Mouse (Mus musculus) G1E (cell line): ENCODE measurements around the gene Abca1. TPM values are rescaled to one million over a fixed set of nuclear protein-coding genes. Genes with fewer than 3 reads are reported as not detected.

ENCODE experiments used
- ATAC-seq: 2 replicates; pipeline ENCODE4 v1.8.0; 2016; ENCODE audit warnings: mild to moderate bottlenecking; ENCODE audit not compliant: insufficient number of reproducible peaks, poor library complexity, low FRiP score, severe bottlenecking; ENCODE audit errors: extremely low read depth
- DNase-seq: peaks from one replicate; pipeline ENCODE4 v3.0.0; 2012; ENCODE audit warnings: low spot score
- H3K27me3 ChIP-seq: 2 replicates; pipeline ENCODE4 v1.6.1; 2012; ENCODE audit warnings: mild to moderate bottlenecking, low read length, inconsistent platforms; ENCODE audit not compliant: insufficient read depth
- H3K36me3 ChIP-seq: replicated peaks from 2 replicates; pipeline ENCODE3; 2012; ENCODE audit warnings: mild to moderate bottlenecking, inconsistent platforms
- H3K4me1 ChIP-seq: 2 replicates; pipeline ENCODE4 v1.6.1; 2012; ENCODE audit warnings: low read depth, low read length, inconsistent platforms, mixed read lengths; ENCODE audit not compliant: insufficient read depth
- H3K4me3 ChIP-seq: 2 replicates; pipeline ENCODE4 v1.5.1; 2012; ENCODE audit warnings: low read depth, mild to moderate bottlenecking, inconsistent platforms, low read length, moderate library complexity, mixed read lengths
- H3K9me3 ChIP-seq: replicated peaks from 2 replicates; pipeline ENCODE4 v1.6.1; 2012; ENCODE audit warnings: inconsistent platforms
- CTCF ChIP-seq: IDR thresholded peaks from 2 replicates; pipeline ENCODE4 v1.5.1; 2012; ENCODE audit warnings: low read depth, low read length, inconsistent platforms, mixed read lengths
- GATA1 ChIP-seq: IDR thresholded peaks from 2 replicates; pipeline ENCODE4 v1.6.1; 2012; ENCODE audit warnings: borderline replicate concordance, low read length, inconsistent platforms, mixed read lengths
- GATA2 ChIP-seq: IDR thresholded peaks from 2 replicates; pipeline ENCODE4 v1.6.1; 2012; ENCODE audit warnings: low read depth, low read length, inconsistent platforms, borderline replicate concordance
- POLR2AphosphoS5 ChIP-seq: IDR thresholded peaks from 2 replicates; pipeline ENCODE4 v1.6.1; 2012; ENCODE audit warnings: low read depth, low read length, inconsistent platforms; ENCODE audit not compliant: insufficient replicate concordance
- TAL1 ChIP-seq: conservative IDR thresholded peaks from 2 replicates; pipeline ENCODE4 v1.6.1; 2012; ENCODE audit warnings: low read depth, low read length, inconsistent platforms, mixed read lengths
- polyA plus RNA-seq: library from polyadenylated mRNA; stranded (reverse); fragments of >175 nt; gene quantifications from 2 replicates; pipeline ENCODE4 v1.2.3, GENCODE M21; 2012
- total RNA-seq, 2 experiments: library from RNA; stranded (forward) in 1 of 2; stranded (reverse) in 1 of 2; fragments of 200-1000 nt in 1 of 2; fragments of >200 nt in 1 of 2; fragmentation: Nextera tagmentation in 1 of 2; gene quantifications; 2 replicates each; pipeline ENCODE4 v1.2.3; 2014 to 2017

Gene Abca1
- total RNA-seq (2014; fragmentation: Nextera tagmentation) (21.5 and 23.0 TPM in 2 replicates), total RNA-seq (2017) (4.6 and 4.7 TPM in 2 replicates), polyA plus RNA-seq (1.8 and 2.1 TPM in 2 replicates)

DNA sequence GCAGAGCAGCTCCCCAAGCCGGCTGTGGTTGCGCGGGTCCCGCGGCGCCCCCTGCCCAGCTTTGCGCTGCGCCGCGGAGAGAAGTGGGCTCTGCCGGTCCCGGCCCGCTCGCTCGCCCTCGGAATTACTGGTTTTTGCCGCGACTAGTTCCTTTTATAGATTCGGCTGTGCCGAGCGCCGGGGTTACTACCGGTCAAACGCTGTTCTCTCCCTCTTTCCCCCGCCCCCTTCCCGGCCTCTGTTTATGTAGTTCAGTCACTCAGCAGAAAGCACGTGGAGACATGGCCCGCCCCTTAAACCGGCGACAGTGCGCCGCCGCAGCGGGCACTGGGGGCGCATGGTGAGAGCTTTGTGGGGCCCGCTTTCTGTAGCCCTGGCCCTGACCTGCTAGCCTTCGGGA is at the start of gene Abca1:
Gene Abca1 (minus strand): TSS at position 129 of the 400 bp plus-strand sequence.
- H3K4me3 ChIP-seq: peak within 1 kb of the TSS; percentile 78
- H3K9me3 ChIP-seq: no peaks in the 10 kb centered on the region
- H3K4me1 ChIP-seq: peaks cover 61% of the 10 kb centered on the region
- no peak for TF ChIP-seq TAL1
- TF ChIP-seq CTCF: no peak
- TF ChIP-seq GATA2: no peak
- no peak for TF ChIP-seq POLR2AphosphoS5
- no peak for TF ChIP-seq GATA1
- H3K27me3 ChIP-seq: no peaks in the 10 kb centered on the region
- H3K36me3 ChIP-seq: peaks cover 5% of the 10 kb centered on the region
- DNase-seq (peak; percentile 85), ATAC-seq (peak; percentile 89)

DNA sequence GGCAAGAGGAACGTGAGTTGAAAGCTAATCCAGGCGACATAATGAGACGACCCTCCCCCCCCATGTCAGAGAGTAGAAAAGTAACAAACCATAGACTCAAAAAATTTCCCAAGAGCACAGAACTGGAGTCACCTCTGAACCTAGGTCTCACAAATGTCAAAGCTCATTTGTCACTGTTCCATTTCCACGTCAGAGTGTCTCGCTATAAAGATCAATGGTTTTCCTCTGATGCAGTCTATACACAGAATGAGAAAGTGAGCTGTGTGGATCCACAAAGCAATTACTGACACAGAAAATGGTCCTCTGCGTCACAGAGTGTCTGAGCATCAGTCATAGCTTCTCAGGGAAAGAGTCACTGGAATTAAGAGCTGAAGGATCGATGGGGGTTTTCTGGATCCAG is 44.8 kb upstream of the Abca1 start:
- ATAC-seq (no peak), DNase-seq (no peak)
- Histone ChIP-seq H3K9me3 (no peaks in the 10 kb centered on the region), H3K36me3 (no peaks in the 10 kb centered on the region), H3K4me3 (no peak overlapping the region), H3K4me1 (peaks cover 59% of the 10 kb centered on the region), H3K27me3 (no peaks in the 10 kb centered on the region)
- no peak for TF ChIP-seq GATA1
- TF ChIP-seq POLR2AphosphoS5: no peak
- no peak for TF ChIP-seq TAL1
- TF ChIP-seq GATA2: no peak
- no peak for TF ChIP-seq CTCF

DNA sequence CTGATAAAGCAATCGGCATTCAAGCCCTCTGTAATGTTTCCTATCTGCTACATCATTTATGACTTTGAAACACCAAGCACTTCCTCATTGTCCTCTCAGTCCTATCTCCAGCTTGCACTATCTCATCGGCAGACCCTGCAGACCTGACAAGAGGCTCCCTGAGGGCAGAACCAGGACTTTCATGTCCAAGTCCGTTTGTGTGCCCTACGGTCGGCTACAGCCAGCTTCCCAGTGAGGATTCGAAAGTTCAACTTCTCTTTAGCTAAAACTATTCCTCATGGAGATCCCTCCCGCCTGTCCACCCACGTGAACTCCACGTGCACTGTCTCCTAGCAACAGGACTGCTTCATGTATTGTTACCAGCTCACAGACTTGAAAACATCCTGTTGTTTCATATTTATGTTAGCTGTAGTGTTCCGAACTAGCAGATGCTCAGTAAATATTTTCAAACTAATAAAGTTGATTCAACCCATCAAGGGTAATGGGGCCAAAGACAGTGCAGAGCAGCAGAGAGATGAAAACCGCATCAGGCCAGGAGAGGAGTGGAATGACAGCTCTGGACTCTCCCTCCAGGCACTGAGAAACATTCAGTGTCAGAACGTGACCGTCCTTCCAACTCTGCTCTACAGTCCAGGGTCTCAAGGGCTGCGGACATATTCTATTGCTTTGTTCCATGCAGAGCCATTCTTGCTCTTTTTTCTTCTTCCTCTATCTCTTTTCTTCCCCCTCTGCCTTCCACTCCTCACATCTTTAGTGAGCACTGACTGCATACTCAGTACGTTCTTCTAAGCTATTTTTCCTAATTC is 44.1 kb upstream of the Abca1 start:
- no peaks in the 10 kb centered on the region for H3K9me3 ChIP-seq
- peak; percentile 96 for ATAC-seq
- no peaks in the 10 kb centered on the region for H3K36me3 ChIP-seq
- peak overlapping the region; percentile 49; the same call in 1 of the 2 replicates for H3K4me3 ChIP-seq
- H3K27me3 ChIP-seq: no peaks in the 10 kb centered on the region
- peak; percentile 56 for TF ChIP-seq TAL1
- no peak for TF ChIP-seq CTCF
- H3K4me1 ChIP-seq: peaks cover 64% of the 10 kb centered on the region
- DNase-seq: peak; percentile 54

DNA sequence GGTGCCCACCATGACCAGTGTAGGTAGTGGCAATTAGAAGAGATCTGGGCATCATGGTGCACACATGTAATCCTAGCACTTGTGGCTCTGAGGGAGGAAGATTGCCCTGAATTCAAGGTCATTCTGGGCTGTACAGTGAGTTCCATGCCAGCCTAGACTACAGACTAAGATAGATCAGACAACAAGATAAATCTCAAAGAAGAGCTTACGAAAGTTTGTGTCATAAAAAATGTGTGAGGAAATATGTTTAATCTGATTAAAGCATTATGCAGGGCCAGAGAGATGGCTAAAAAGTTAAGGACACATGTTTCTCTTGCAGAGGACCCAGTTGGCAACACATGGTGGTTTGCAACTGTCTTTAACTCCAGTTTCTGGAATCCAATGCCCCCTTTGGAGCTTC is 40.6 kb upstream of the Abca1 start:
- H3K36me3 ChIP-seq: no peaks in the 10 kb centered on the region
- DNase-seq: no peak
- peaks cover 80% of the 10 kb centered on the region for H3K4me1 ChIP-seq
- ATAC-seq: no peak
- TF ChIP-seq TAL1 (no peak), GATA1 (no peak), GATA2 (no peak), POLR2AphosphoS5 (no peak), CTCF (no peak)
- no peaks in the 10 kb centered on the region for H3K27me3 ChIP-seq
- H3K9me3 ChIP-seq: no peaks in the 10 kb centered on the region
- H3K4me3 ChIP-seq: no peak overlapping the region

DNA sequence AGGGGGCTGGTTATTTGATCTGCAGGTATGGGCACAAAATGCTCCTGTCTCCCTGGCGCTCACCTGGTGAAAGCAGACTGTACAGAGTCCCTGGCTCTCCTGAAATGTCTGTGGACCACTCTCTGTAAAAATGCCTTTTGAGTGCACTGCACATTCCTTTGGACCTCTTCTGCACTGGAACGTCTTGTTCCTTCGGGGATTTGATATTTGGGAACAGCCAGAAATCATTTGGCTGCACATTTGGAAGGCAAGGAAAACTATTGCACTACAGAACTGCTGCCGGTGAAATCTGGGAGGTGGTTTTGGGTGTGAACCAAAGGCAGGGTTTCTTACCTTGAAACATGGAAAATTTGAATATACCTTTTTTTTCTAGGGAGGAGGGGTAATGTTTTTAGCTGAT is 38.1 kb upstream of the Abca1 start:
- TF ChIP-seq CTCF (no peak), TAL1 (no peak), GATA2 (no peak)
- H3K4me1 ChIP-seq: peaks cover 61% of the 10 kb centered on the region
- no peaks in the 10 kb centered on the region for H3K9me3 ChIP-seq
- ATAC-seq (no peak), DNase-seq (no peak)
- H3K27me3 ChIP-seq: no peaks in the 10 kb centered on the region
- no peaks in the 10 kb centered on the region for H3K36me3 ChIP-seq
- H3K4me3 ChIP-seq: no peak overlapping the region

DNA sequence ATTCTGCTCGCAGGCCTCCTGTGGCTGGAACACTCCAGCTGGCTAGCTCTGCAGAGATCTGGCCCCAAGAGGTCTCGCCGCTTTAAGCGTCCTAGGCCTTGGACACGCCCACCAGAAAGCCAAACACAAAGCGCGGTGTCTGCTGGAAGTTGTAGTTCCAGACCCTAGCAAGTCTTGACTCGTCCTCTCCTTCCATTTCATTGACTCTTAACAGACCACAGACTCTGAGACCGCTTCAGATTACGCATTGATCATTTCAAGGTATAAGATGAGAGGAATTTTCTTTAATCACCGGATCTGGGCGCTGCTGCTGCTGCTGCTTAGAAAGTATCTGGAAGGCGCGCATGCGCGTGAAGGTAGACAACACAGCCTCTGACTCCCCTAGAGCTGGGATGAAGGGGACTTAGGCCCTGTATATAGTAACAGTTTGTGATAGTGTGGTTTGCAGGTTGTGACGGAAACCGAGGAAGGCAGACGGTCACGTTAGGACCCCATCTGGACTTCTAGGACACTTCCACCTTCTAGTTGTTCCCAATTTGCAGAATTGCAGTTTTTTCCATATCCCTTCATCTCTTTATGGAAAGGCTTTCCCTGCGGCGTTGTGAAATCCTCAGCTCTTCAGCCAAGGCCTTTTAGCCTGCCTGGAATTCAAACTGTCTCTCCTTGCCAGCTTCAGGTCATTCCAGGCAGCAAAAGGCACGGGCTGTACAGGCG is 36.5 kb upstream of the Abca1 start:
- ATAC-seq (no peak), DNase-seq (peak; percentile 17)
- Histone ChIP-seq H3K36me3 (no peaks in the 10 kb centered on the region), H3K4me1 (peaks cover 55% of the 10 kb centered on the region), H3K27me3 (peaks cover 4% of the 10 kb centered on the region; the same call in 1 of the 2 replicates), H3K9me3 (no peaks in the 10 kb centered on the region), H3K4me3 (no peak overlapping the region)
- TF ChIP-seq GATA1 (no peak), POLR2AphosphoS5 (no peak), GATA2 (no peak), TAL1 (no peak), CTCF (no peak)
